Mouse (Mus musculus): ENCODE data around the gene Casc3. TPM values are rescaled to one million over a fixed set of nuclear protein-coding genes. Genes with fewer than 3 reads are reported as not detected.

The Casc3 gene
- total RNA-seq, 2 experiments from 2014 or later = 56.7 to 59.7 TPM

GRCm38 (mm10) chr11:98829875-98830274 lies 25.2 kb downstream of the Casc3 start:
- no peak for DNase-seq (ENCODE audit: low spot score in 2 of 2)

GRCm38 (mm10) chr11:98835296-98835695 lies 30.6 kb downstream of the Casc3 start:
- peak; percentile 65 to 75 for DNase-seq (ENCODE audit: low spot score in 2 of 2)

GRCm38 (mm10) chr11:98835725-98836124 lies 31.0 kb downstream of the Casc3 start:
- peak; percentile 63 to 70 for DNase-seq (ENCODE audit: low spot score in 2 of 2)

GRCm38 (mm10) chr11:98836128-98836527 lies 31.4 kb downstream of the Casc3 start:
- no peak for DNase-seq (ENCODE audit: low spot score in 2 of 2)

GRCm38 (mm10) chr11:98836651-98837141 lies 32.0 kb downstream of the Casc3 start, which contains the start of gene Rapgefl1:
TSS of gene Rapgefl1 (plus strand) at chr11:98836785.
- peak; percentile 79 to 80 for DNase-seq (ENCODE audit: low spot score in 2 of 2)

- no peak for DNase-seq (ENCODE audit: low spot score in 2 of 2)
Observed at GRCm38 (mm10) chr11:98837231-98837704, 32.6 kb downstream of the Casc3 start.

- DNase-seq (ENCODE audit: low spot score in 2 of 2) = peak in 1 of 2 experiments; percentile 43
Observed at GRCm38 (mm10) chr11:98837917-98838316, 33.2 kb downstream of the Casc3 start.

- peak; percentile 59 to 87 for DNase-seq (ENCODE audit: low spot score in 2 of 2)
Observed at GRCm38 (mm10) chr11:98838512-98838911, 33.8 kb downstream of the Casc3 start.

GRCm38 (mm10) chr11:98839402-98839801 lies 34.7 kb downstream of the Casc3 start:
- DNase-seq (ENCODE audit: low spot score in 2 of 2) = no peak

- no peak for DNase-seq (ENCODE audit: low spot score in 2 of 2)
Observed at GRCm38 (mm10) chr11:98839897-98840296, 35.2 kb downstream of the Casc3 start.

GRCm38 (mm10) chr11:98846016-98846415 lies 41.3 kb downstream of the Casc3 start:
- DNase-seq (ENCODE audit: low spot score in 2 of 2) = no peak

GRCm38 (mm10) chr11:98846865-98847604 lies 42.3 kb downstream of the Casc3 start:
- DNase-seq (ENCODE audit: low spot score in 2 of 2) = no peak

- no peak for DNase-seq (ENCODE audit: low spot score in 2 of 2)
Observed at GRCm38 (mm10) chr11:98849196-98849894, 44.6 kb downstream of the Casc3 start.

GRCm38 (mm10) chr11:98850100-98851093 lies 45.7 kb downstream of the Casc3 start:
- DNase-seq (ENCODE audit: low spot score in 2 of 2) = peak; percentile 66 to 75

- DNase-seq (ENCODE audit: low spot score in 2 of 2) = no peak
Observed at GRCm38 (mm10) chr11:98854116-98854515, 49.4 kb downstream of the Casc3 start.

- no peak for DNase-seq (ENCODE audit: low spot score in 2 of 2)
Observed at GRCm38 (mm10) chr11:98854659-98855058, 50.0 kb downstream of the Casc3 start.

GRCm38 (mm10) chr11:98858759-98859731 lies 54.3 kb downstream of the Casc3 start:
- peak; percentile 91 to 92 for DNase-seq (ENCODE audit: low spot score in 2 of 2)

- peak; percentile 94 to 97 for DNase-seq (ENCODE audit: low spot score in 2 of 2)
Observed at GRCm38 (mm10) chr11:98863028-98863750, 58.5 kb downstream of the Casc3 start, which contains the start of gene Wipf2. TSS of gene Wipf2 (plus strand) at chr11:98863638.
